Mouse (Mus musculus) limb, embryonic 10.5 days (tissue): ENCODE measurements around the gene Bpgm. TPM values are rescaled to one million over a fixed set of nuclear protein-coding genes. Genes with fewer than 3 reads are reported as not detected.

Source experiments
- DNase-seq: peaks from one replicate; pipeline ENCODE4 v3.0.0-alpha.2; 2017; ENCODE audit warnings: low spot score
- H3K27ac ChIP-seq: fragments of 300-500 bp; sonication (generic); 2 replicates; pipeline ENCODE4 v1.5.1; 2016; ENCODE audit warnings: mild to moderate bottlenecking
- H3K27me3 ChIP-seq: fragments of 300-500 bp; sonication (generic); 2 replicates; pipeline ENCODE4 v1.6.1; 2016; ENCODE audit warnings: low read depth, mild to moderate bottlenecking; ENCODE audit not compliant: poor library complexity, severe bottlenecking
- H3K36me3 ChIP-seq: fragments of 300-500 bp; sonication (generic); 2 replicates; pipeline ENCODE4 v1.6.1; 2016; ENCODE audit warnings: mild to moderate bottlenecking, moderate library complexity
- H3K4me1 ChIP-seq: fragments of 300-500 bp; sonication (generic); 2 replicates; pipeline ENCODE4 v1.6.1; 2016
- H3K4me3 ChIP-seq: fragments of 300-500 bp; sonication (generic); 2 replicates; pipeline ENCODE4 v1.5.1; 2016; ENCODE audit warnings: mild to moderate bottlenecking, moderate library complexity
- H3K9me3 ChIP-seq: fragments of 300-500 bp; sonication (generic); replicated peaks from 2 replicates; pipeline ENCODE4 v1.6.1; 2016; ENCODE audit warnings: mild to moderate bottlenecking
- WGBS: fragments of 180-500 bp; shearing (Covaris S2); methylation state at CpG from one replicate; pipeline ENCODE4 v1.1.7; 2016; 5-methylcytosine and 5-hydroxymethylcytosine counted together
- polyA plus RNA-seq: library from polyadenylated mRNA; unstranded; fragments of >200 nt; fragmentation: Nextera tagmentation; extraction: Ambion mirVana; gene quantifications from 2 replicates; pipeline ENCODE4 v1.2.1, GENCODE M21; 2016

Gene Bpgm
- polyA plus RNA-seq, 1 experiment from 2014 or later, result 49.5 TPM

DNA sequence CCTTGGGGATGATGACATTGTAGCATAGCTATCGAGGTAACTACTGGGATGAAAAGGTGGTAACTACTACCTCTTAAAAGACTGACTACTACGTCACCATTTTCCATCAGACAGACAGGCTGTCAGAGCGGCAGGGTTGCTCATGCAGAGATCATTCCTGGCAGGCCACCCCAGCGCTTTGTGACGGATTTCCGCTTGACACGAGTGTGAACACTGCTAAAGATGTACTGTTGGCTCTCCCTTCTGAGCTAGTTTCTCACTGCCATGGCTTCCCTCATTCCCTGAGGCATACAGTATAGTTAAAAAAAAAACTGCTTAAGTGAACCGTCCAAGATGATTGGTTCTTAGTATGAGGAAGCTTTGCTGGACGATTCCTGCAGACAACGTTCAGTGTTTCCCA, 69.3 kb downstream of the Bpgm start:
- 86% methylated on average over 10 of the region's 10 CpGs for WGBS

GRCm38 (mm10) chr6:34548406-34548990, 72.5 kb downstream of the Bpgm start:
- DNase-seq, result no peak
- Histone ChIP-seq H3K9me3 (no peaks in the 10 kb centered on the region), H3K36me3 (no peaks in the 10 kb centered on the region), H3K27ac (peak overlapping the region; percentile 46; the same call in 1 of the 2 replicates), H3K4me1 (peaks cover 16% of the 10 kb centered on the region), H3K27me3 (no peaks in the 10 kb centered on the region), H3K4me3 (no peak overlapping the region)
- 58% methylated on average over 13 of the region's 13 CpGs for WGBS

More for the DNA sequence above, 69.3 kb downstream of the Bpgm start:
- no peak overlapping the region for H3K4me3 ChIP-seq
- no peaks in the 10 kb centered on the region for H3K9me3 ChIP-seq
- no peaks in the 10 kb centered on the region for H3K27me3 ChIP-seq
- no peak for DNase-seq
- H3K4me1 ChIP-seq, result peaks cover 24% of the 10 kb centered on the region
- no peak overlapping the region for H3K27ac ChIP-seq
- H3K36me3 ChIP-seq, result no peaks in the 10 kb centered on the region

- Histone ChIP-seq H3K27me3 (no peaks in the 10 kb centered on the region), H3K4me3 (no peak overlapping the region), H3K4me1 (peaks cover 10% of the 10 kb centered on the region), H3K9me3 (no peaks in the 10 kb centered on the region), H3K36me3 (no peaks in the 10 kb centered on the region), H3K27ac (no peak overlapping the region)
- peak; percentile 78 for DNase-seq
- 41% methylated on average over 2 of the region's 2 CpGs for WGBS
Observed at GRCm38 (mm10) chr6:34549017-34549416, 73.0 kb downstream of the Bpgm start.

DNA sequence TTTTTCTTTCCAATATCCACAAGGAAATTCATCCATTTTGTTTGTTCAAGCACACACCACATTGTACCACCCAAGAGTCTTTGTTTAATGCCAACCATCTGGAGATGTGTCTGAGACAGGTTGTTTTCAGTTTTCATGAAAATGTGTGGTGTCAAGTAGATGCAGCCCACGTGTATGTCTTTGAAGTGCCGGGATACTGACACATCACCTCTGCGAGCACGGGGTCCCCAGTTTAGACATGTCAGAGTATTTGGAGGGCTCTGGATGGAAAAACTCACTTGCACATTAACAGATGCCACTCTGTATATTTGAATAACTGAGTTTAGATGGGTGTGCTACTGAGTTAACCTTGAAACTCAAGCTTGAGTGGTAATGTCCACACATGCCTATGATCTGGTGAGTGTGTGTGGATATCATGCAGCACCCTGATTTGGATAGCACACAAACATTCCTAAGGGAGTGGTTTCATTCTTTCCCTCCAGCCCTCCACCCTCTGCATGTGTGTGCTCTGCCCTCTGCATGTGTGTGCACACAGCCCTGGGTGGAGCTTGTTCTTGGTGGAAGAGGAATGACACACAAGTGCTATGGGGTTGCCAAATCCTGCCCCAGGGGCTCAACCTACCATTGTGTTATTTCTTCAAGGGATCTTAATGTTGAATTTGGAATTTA, 76.6 kb downstream of the Bpgm start:
- Histone ChIP-seq H3K27me3 (no peaks in the 10 kb centered on the region), H3K36me3 (no peaks in the 10 kb centered on the region), H3K9me3 (no peaks in the 10 kb centered on the region), H3K4me3 (no peak overlapping the region), H3K4me1 (peaks cover 15% of the 10 kb centered on the region), H3K27ac (no peak overlapping the region)
- DNase-seq, result no peak
- 76% methylated on average over 4 of the region's 4 CpGs for WGBS

GRCm38 (mm10) chr6:34554291-34554997, 78.4 kb downstream of the Bpgm start:
- no peak overlapping the region for H3K4me3 ChIP-seq
- WGBS, result 69% methylated on average over 9 of the region's 9 CpGs
- DNase-seq, result no peak
- no peaks in the 10 kb centered on the region for H3K36me3 ChIP-seq
- peaks cover 17% of the 10 kb centered on the region for H3K4me1 ChIP-seq
- no peak overlapping the region; the same call in 1 of the 2 replicates for H3K27ac ChIP-seq
- H3K9me3 ChIP-seq, result no peaks in the 10 kb centered on the region
- no peaks in the 10 kb centered on the region for H3K27me3 ChIP-seq

Other genes starting within 250 kb of the Bpgm start
- 238 and 309 TPM in 2 replicates for gene Akr1b3, start 158.7 kb upstream of the Bpgm start, polyA plus RNA-seq
- gene Akr1b8, start 122.1 kb upstream of the Bpgm start, polyA plus RNA-seq, result 9.2 and 9.4 TPM in 2 replicates
- 14.6 and 17.6 TPM in 2 replicates for gene Akr1b10, start 92.0 kb upstream of the Bpgm start, polyA plus RNA-seq
- gene Akr1b7, start 63.9 kb upstream of the Bpgm start, polyA plus RNA-seq, result 0.26 TPM in 1 of 2 replicates, not detected in the other
- 89.4 and 131 TPM in 2 replicates for gene Cald1, start 122.3 kb downstream of the Bpgm start, polyA plus RNA-seq